Mouse (Mus musculus): Measurements from ENCODE around the gene Ywhag.

Gene Ywhag

GRCm38 (mm10) chr5:135913201-135913600 lies 21.2 kb downstream of the Ywhag start:
- DNase-seq (ENCODE audit: low read depth, low spot score) = peak; percentile 67

DNA sequence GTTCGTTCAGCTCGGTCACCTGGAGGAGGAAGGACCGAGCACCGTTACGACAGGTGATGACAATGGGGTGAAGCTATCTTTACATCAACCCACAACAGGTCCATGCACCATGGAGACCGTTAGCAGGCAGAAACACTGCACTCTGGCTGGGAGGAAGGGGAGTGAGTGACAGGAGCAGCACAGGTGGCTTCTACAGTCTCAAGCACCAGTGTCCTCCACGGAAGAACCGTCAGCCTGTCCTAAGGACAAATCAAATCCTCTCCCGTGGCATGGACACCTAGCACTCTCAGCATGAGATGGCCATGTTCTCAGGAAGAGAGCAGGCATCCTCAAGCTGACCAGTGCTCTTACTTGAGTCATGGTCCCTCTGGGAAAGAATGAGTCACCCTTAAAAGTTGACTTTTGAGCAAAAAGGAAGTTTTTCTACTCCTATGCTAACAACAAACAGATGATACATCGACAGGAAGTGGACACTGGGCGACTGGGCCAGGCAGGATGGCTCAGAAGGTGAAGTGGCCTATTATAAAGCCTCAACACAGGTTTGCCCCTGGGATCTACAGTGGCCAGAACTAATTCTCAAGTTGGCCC lies 22.7 kb downstream of the Ywhag start:
- no peak for DNase-seq (ENCODE audit: low read depth, low spot score)

GRCm38 (mm10) chr5:135910813-135911212 lies 23.6 kb downstream of the Ywhag start:
- no peak for DNase-seq (ENCODE audit: low read depth, low spot score)

GRCm38 (mm10) chr5:135909646-135910045 lies 24.8 kb downstream of the Ywhag start:
- DNase-seq (ENCODE audit: low read depth, low spot score) = peak; percentile 53

- no peak for DNase-seq (ENCODE audit: low read depth, low spot score)
Measured at GRCm38 (mm10) chr5:135908989-135909388, 25.4 kb downstream of the Ywhag start.

DNA sequence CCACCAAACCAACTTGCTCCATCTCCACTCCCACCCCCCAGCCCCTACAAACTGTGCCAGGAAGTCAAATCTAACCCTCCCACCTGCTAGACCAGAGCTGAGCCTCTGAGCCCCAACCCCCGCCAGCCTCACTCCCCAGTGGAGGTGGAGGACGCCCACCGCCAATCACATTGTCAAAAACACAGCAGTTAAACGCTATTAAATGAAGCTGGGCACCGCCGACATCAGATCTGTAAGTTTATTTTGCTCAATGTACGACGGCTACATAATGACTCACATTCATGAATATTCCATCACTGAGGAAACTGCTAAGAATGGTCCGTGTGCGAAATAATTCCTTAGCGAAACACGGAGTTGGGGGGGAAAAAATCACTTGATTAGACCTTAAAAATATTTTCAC lies 26.2 kb downstream of the Ywhag start:
- no peak for DNase-seq (ENCODE audit: low read depth, low spot score)

DNA sequence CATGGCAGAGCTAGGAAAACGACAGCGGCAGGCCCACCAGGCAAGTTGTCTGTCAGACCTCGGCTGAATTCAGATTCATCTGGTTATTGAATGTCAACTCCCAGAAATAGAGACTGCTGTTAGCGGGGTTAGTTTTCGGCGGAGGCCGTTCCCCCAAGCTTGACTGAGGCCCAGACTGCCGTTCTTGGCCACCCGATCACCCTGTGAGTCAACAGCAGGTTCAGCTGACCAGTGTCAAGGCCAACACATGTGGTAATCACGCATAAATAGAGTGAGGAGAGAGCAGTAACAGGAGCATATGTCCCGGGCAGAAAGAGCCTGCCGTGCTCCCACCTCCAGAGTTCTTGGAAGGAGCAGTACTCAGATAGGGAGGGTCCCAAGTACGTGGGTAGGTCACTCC lies 27.2 kb downstream of the Ywhag start:
- DNase-seq (ENCODE audit: low read depth, low spot score) = no peak

DNA sequence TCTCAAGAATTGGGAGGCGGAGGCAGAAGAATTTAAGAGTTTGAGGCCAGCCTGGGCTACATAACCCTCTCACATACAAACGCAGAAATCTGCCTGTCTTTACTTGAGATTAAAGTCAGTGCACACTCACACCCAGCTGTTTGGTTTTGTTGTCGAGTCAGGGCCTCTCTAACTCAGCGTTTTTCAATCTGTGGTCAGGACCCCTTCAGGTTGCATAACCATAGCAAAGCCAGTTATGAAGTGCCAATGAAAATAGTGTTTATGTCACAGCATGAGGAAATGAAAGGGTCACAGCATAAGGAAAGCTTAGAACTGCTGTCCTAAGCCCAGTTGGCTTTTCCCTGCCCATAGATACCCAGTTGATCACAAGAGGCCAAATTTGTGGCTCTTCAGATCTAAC lies 27.6 kb downstream of the Ywhag start:
- DNase-seq (ENCODE audit: low read depth, low spot score) = no peak

DNA sequence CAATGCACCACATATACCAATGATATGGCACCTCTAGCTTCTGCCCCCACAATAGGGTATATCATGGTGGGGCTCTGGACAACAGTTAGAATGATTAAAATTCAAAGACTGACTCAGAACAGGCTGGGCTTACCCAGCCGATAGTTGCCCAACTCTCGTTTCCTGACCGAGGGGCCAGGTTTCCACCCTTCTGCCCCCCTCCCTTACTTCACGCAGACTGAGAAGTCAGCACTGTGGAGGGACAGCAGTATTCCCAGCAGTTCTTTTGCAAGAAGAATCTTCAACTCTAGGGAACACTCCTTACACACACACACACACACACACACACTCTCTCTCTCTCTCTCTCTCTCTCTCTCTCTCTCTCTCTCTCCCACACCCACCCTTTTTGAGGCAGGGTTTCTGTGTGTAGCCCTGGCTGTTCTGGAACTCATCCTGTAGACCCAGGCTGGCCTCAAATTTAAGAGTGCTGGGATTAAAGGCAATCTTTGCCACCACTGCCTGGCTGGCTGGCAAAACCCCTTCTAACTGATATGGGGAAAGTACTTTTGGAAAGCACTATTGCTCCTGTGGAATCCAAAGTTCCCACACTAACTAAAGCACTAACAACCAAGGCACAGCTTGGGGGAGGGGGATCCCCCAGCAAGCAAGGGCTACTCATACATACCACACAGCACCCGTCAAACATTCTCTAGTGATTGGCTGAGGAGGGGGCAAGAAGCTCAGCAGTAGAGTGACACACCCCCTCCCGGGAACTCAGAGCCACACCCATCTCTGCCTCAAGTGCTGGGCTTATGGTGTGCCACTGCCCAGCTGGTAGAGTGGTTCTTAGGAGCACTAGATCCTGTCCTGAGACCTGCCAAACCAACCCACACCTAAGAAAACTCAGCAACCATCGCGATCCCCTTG lies 28.8 kb downstream of the Ywhag start:
- no peak for DNase-seq (ENCODE audit: low read depth, low spot score)

DNA sequence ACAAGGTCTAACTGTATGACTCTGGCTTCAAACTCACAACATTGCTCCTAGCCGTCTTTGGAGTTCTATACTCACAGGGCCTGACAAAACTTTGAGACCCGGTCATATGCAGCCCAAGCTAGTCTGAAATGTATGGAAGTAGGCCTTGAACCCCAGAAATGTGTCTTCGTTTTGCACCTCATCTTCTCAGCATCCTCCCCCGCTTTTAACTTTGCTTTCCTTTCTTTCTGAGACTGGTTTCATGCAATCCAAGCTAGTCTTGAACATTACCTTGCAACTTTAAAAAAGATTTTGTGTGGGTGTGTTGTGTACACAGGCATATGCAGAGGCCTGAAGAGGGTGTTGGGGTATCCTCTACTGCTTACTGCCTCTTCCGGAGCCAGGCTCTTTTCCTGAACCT lies 30.2 kb downstream of the Ywhag start:
- DNase-seq (ENCODE audit: low read depth, low spot score) = no peak

GRCm38 (mm10) chr5:135903551-135904151 lies 30.8 kb downstream of the Ywhag start:
- DNase-seq (ENCODE audit: low read depth, low spot score) = peak; percentile 97

- no peak for DNase-seq (ENCODE audit: low read depth, low spot score)
Measured at GRCm38 (mm10) chr5:135903058-135903457, 31.4 kb downstream of the Ywhag start.

DNA sequence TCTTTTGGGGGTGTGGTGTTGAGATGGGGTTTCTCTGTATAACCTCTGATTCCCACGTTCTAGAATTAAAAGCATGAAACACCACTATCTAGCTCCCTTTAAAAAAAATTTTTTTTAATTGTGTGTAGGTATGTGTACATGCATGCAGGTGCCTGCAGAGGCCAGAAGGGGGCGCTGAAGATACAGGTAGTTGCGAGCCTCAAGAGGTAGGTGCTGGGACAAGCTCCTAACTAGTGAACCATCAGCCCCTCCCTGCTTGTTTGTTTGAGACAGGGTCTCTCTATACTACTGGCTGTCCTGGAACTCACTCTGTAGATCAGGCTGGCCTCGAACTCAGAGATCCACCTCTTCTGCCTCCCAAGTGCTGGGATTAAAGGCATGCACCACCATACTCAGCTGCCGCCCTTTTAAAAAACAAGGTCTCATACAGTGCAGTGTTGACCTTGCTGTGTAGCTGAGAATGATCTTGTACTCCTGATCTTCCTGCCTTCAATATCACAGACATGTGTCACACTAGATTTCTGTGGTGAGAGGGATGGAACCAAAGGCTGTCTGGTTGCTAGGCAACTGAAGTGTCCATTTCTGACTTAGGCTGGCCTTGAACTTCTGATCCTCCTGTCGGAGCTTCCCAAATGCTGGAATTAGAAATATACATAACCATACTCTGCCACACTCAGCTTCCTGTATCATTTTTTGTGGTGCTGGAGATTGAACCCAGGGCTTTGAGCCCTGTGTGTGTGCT lies 32.9 kb downstream of the Ywhag start:
- peak; percentile 92 for DNase-seq (ENCODE audit: low read depth, low spot score)

DNA sequence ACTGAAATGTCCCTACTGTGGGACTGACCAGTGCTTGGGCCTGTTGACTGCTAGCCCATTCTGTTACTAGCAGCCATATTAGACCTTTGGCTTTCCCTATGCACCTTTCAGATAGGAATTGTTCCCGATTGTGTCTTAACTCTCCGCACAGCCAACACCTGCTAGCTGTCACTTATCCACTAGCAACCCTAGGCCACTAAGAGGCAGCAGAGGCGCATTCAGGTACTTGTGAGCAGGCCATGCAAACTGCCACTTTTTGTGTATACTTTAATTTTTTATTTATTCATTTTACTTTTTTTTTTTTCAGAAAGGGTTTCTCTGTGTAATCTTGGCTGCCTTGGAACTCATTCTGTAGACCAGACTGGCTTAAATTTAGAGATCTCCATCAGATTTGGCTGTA lies 33.7 kb downstream of the Ywhag start:
- DNase-seq (ENCODE audit: low read depth, low spot score) = no peak

DNA sequence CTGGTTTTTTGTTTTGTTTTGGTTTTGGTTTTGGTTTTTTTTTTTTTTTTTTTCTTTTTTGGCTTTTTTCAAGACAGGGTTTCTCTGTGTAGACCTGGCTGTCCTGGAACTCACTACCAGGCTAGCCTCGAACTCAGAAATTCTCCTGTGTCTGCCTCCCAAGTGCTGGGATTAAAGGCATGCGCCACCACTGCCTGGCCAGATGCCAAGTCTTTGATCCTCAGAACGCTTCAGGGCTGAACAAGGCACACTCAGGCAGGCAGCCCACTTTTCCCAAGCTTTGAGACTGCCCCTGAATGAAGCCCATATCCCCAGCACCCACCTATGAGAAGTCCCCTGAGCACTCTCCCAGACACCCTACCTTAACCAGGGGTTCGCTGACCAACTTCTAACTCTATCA lies 34.6 kb downstream of the Ywhag start:
- peak; percentile 52 for DNase-seq (ENCODE audit: low read depth, low spot score)

DNA sequence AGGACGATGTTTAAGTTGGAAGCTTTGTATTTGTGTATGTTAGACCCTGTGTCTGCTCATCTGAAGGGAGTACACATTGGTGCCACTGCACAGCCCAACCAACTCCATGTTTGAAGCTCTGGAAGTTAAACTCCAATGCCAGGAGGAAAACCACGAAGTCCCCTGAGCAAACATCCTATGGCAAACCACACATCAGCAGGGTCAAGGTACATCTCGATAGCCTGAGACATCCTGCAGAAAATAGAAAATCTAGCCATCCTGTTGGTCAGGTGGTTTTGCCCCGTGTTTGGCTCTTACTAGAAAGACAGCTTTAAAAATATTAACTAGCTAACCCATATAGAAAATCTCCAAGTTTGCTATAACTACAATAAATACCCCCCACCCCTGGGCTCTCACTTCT lies 35.4 kb downstream of the Ywhag start:
- DNase-seq (ENCODE audit: low read depth, low spot score) = no peak

GRCm38 (mm10) chr5:135898028-135898427 lies 36.4 kb downstream of the Ywhag start:
- DNase-seq (ENCODE audit: low read depth, low spot score) = peak; percentile 93

GRCm38 (mm10) chr5:135894958-135895357 lies 39.5 kb downstream of the Ywhag start:
- peak; percentile 63 for DNase-seq (ENCODE audit: low read depth, low spot score)

DNA sequence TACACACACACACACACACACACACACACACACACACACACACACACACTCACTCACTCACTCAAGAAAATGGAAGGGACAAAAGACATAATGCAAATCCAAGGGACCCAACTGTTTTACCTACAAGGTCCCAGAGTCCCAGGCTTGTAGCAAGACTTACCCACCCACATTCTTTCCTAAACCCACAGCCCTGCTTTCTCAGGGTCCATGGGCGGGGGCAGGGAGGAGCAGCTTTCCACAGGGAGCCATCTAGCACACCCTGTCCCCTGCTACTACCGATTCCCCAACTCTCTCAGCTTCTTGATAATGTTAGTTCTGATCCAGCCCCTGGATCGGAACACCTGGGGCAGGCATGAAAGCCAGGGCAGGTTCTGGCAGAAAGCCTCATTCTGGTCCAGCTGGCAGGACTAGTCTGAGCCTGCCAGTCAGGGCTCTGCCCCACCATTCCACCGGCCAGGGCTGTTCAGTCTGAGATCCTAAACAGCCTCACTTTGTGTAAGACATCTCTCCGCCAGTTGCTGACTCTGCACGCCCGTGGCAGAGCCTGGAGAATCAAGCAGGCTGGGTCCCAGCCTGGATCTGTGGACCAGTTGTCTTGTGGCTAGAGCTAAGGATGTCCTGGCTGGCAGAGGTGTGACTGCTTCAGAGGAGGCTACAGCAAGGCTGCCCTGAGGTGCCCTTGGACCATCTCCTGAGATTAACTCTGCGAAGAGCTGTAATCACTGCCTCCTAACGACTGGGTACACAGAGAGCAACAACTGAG lies 41.6 kb downstream of the Ywhag start:
- DNase-seq (ENCODE audit: low read depth, low spot score) = peak; percentile 62

GRCm38 (mm10) chr5:135890920-135891319 lies 43.5 kb downstream of the Ywhag start:
- DNase-seq (ENCODE audit: low read depth, low spot score) = peak; percentile 54

- peak; percentile 53 for DNase-seq (ENCODE audit: low read depth, low spot score)
Measured at GRCm38 (mm10) chr5:135890323-135890722, 44.1 kb downstream of the Ywhag start.

All from ZHBTc4 (cell line).